Mouse (Mus musculus) erythroblast, embryonic 14.5 days (primary cell): Measurements from ENCODE around the gene Acp2.

ENCODE experiments used
- GATA1 ChIP-seq: IDR thresholded peaks from 2 replicates; pipeline ENCODE4 v1.6.1; 2012; ENCODE audit warnings: low read length, inconsistent platforms, mixed read lengths
- TAL1 ChIP-seq: IDR thresholded peaks from 3 replicates; pipeline ENCODE4 v1.6.1; 2012; ENCODE audit warnings: low read length, inconsistent platforms, mixed read lengths

DNA sequence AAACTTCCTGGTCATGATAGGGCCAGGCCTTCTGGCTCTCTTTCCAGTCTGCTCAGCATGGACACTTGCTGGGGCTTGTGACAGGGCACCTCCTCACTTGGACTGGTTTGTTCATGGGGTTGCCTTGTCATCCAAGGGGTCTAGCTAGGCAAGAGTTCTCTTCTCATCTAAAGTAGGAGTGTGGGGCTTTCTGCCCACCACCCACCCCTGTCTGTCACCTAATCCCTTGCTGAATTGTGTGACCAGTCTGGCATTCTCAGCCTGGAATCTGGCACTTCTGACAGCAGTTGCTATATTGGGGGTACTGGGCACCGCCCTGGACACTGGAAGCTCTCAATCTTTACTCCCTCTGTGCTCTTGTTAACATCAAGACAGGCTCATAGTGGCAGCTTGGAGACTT, 56.8 kb downstream of the Acp2 start:
- TF ChIP-seq TAL1 (no peak), GATA1 (no peak)
